Mouse (Mus musculus) erythroblast, embryonic 14.5 days (primary cell): ENCODE results near the gene Ddc.
A peak's percentile ranks its signal among the peaks of the same experiment; 100 is the strongest.

Experiments used
- GATA1 ChIP-seq: IDR thresholded peaks from 2 replicates; pipeline ENCODE4 v1.6.1; 2012; ENCODE audit warnings: low read length, inconsistent platforms, mixed read lengths
- TAL1 ChIP-seq: IDR thresholded peaks from 3 replicates; pipeline ENCODE4 v1.6.1; 2012; ENCODE audit warnings: low read length, inconsistent platforms, mixed read lengths

DNA sequence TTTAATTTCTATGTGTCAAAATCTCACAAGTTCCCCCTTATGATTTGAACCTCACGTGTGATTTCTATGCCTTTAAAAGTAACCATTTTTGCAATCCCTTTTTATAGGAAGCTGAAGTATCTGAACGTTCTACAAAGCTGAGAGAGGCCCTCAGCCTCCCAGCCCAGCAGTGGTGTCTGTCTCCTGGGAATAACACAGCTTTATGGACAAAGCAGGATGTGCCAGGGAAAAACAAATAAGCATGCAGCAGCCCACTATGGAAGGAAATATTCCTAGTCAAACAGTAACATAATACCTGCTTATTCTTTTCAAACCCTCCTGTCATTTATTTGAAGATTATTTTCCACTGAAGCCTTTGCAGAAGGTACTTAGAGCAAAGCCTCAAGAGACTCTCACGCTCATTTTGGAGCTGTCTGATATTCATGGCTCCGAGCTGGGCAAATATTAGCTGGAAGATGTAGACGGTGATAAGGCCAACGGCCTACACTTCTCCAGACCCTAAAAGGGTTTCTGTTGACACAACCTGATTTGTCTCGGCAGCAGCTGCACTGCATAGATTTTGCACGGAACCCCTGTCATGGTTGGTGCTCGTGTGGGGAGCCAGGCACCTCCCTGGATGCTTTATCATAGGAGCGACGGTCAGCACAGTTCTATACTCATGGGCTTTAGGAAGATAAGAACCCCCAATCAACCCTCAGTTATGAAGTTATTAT, 13.3 kb downstream of the Ddc start:
- TF ChIP-seq GATA1: peak; percentile 41
- TF ChIP-seq TAL1: peak; percentile 55
